Mouse (Mus musculus) embryonic facial prominence, embryonic 15.5 days (tissue): ENCODE measurements around the gene Llgl2. TPM values are rescaled to one million over a fixed set of nuclear protein-coding genes. Genes with fewer than 3 reads are reported as not detected.

Source experiments
- microRNA-seq: library from miRNA; unstranded; fragments of <30 nt; microRNA quantifications from one replicate; pipeline ENCODE4, GENCODE M21; 2016; ENCODE audit warnings: borderline number of aligned reads
- polyA plus RNA-seq: library from polyadenylated mRNA; unstranded; fragments of >200 nt; fragmentation: Nextera tagmentation; extraction: Ambion mirVana; gene quantifications from 2 replicates; pipeline ENCODE4 v1.2.1, GENCODE M21; 2015

Gene Llgl2
- polyA plus RNA-seq, 1 experiment from 2014 or later, result 22.6 TPM

Small RNA genes within 50 kb of the gene (microRNA-seq; reads per million reads assigned to microRNA genes)
- gene Mir5621, result not detected

Other genes starting within 250 kb of the Llgl2 start
- gene Mrps7, start 220.1 kb upstream of the Llgl2 start, polyA plus RNA-seq, result 82.4 and 83.4 TPM in 2 replicates
- gene Gga3, start 220.0 kb upstream of the Llgl2 start, polyA plus RNA-seq, result 20.1 and 20.3 TPM in 2 replicates
- 29.6 and 33.3 TPM in 2 replicates for gene Mif4gd, start 211.1 kb upstream of the Llgl2 start, polyA plus RNA-seq
- gene Slc25a19, start 195.8 kb upstream of the Llgl2 start, polyA plus RNA-seq, result 21.1 and 28.8 TPM in 2 replicates
- gene Grb2, start 115.5 kb upstream of the Llgl2 start, polyA plus RNA-seq, result 94.9 and 114 TPM in 2 replicates
- 24.2 and 25.0 TPM in 2 replicates for gene Tmem94, start 58.6 kb upstream of the Llgl2 start, polyA plus RNA-seq
- gene Caskin2, start 10.4 kb upstream of the Llgl2 start, polyA plus RNA-seq, result 19.0 TPM in 2 replicates
- gene Tsen54, start 9.3 kb upstream of the Llgl2 start, polyA plus RNA-seq, result 31.5 and 34.8 TPM in 2 replicates
- gene Myo15b, start 34.4 kb downstream of the Llgl2 start, polyA plus RNA-seq, result 0.54 and 0.57 TPM in 2 replicates
- 19.6 and 23.0 TPM in 2 replicates for gene Smim5, start 75.9 kb downstream of the Llgl2 start, polyA plus RNA-seq
- gene Smim6, start 88.0 kb downstream of the Llgl2 start, polyA plus RNA-seq, result 1.6 and 2.6 TPM in 2 replicates
- gene Sap30bp, start 109.2 kb downstream of the Llgl2 start, polyA plus RNA-seq, result 32.9 and 38.1 TPM in 2 replicates
- gene Recql5, start 109.4 kb downstream of the Llgl2 start, polyA plus RNA-seq, result 21.4 and 23.9 TPM in 2 replicates
- gene Itgb4, start 150.7 kb downstream of the Llgl2 start, polyA plus RNA-seq, result 21.1 and 21.5 TPM in 2 replicates
- 173 and 176 TPM in 2 replicates for gene Galk1, start 188.7 kb downstream of the Llgl2 start, polyA plus RNA-seq
- 1,738 and 1,786 TPM in 2 replicates for gene H3f3b, start 203.9 kb downstream of the Llgl2 start, polyA plus RNA-seq
- gene Unk, start 206.3 kb downstream of the Llgl2 start, polyA plus RNA-seq, result 36.8 and 42.2 TPM in 2 replicates